Mouse (Mus musculus) MEL (cell line): ENCODE results near the gene Noa1. TPM values are rescaled to one million over a fixed set of nuclear protein-coding genes. Genes with fewer than 3 reads are reported as not detected.

Source experiments
- DNase-seq: peaks from one replicate; pipeline ENCODE4 v3.0.0; 2011; ENCODE audit warnings: low read depth, low spot score
- H3K27ac ChIP-seq: 2 replicates; pipeline ENCODE4 v1.5.1; 2012; ENCODE audit warnings: low read depth, mild to moderate bottlenecking, control low read depth, low read length, moderate library complexity; ENCODE audit not compliant: control insufficient read depth
- H3K27me3 ChIP-seq, 2 experiments: fragments of 150-350 bp in 1 of 2; sonication (generic) in 1 of 2; 2 replicates each; pipeline ENCODE4 v1.6.1; 2012; ENCODE audit warnings: low read length in 2 of 2, mild to moderate bottlenecking in 2 of 2, improper control_type of control experiment in 1 of 2, moderate library complexity in 1 of 2; ENCODE audit not compliant: insufficient read depth in 2 of 2, control insufficient read depth in 1 of 2
- H3K36me3 ChIP-seq, 2 experiments: 2 replicates each; pipeline ENCODE4 v1.6.1; 2012 to 2014; ENCODE audit warnings: low read length in 2 of 2, improper control_type of control experiment in 1 of 2, inconsistent platforms in 1 of 2, mild to moderate bottlenecking in 1 of 2; ENCODE audit not compliant: insufficient read depth in 2 of 2, control insufficient read depth in 1 of 2
- H3K4me1 ChIP-seq, 2 experiments: fragments of 150-350 bp in 1 of 2; sonication (generic) in 1 of 2; 2 replicates each; pipeline ENCODE4 v1.6.1; 2012; ENCODE audit warnings: low read length in 2 of 2, improper control_type of control experiment in 1 of 2, mild to moderate bottlenecking in 1 of 2; ENCODE audit not compliant: insufficient read depth in 2 of 2, control insufficient read depth in 1 of 2
- H3K4me3 ChIP-seq, 2 experiments: fragments of 150-350 bp in 1 of 2; sonication (generic) in 1 of 2; 2 replicates each; pipeline ENCODE4 v1.5.1; 2012; ENCODE audit warnings: low read depth in 2 of 2, low read length in 2 of 2, mild to moderate bottlenecking in 2 of 2, moderate library complexity in 2 of 2, control low read depth in 1 of 2, improper control_type of control experiment in 1 of 2; ENCODE audit not compliant: control insufficient read depth in 1 of 2, insufficient read depth in 1 of 2
- H3K79me2 ChIP-seq: 2 replicates; pipeline ENCODE4 v1.6.1; 2012; ENCODE audit warnings: mild to moderate bottlenecking, low read length, moderate library complexity; ENCODE audit not compliant: control insufficient read depth, poor library complexity, insufficient read depth
- H3K9ac ChIP-seq: 2 replicates; pipeline ENCODE4 v1.6.1; 2012; ENCODE audit warnings: low read depth, mild to moderate bottlenecking, control low read depth, low read length, moderate library complexity; ENCODE audit not compliant: control insufficient read depth, poor library complexity, severe bottlenecking
- H3K9me3 ChIP-seq: fragments of 150-350 bp; sonication (generic); replicated peaks from 2 replicates; pipeline ENCODE4 v1.6.1; 2012; ENCODE audit warnings: mild to moderate bottlenecking, low read length, improper control_type of control experiment, moderate library complexity; ENCODE audit not compliant: insufficient read depth
- BHLHE40 ChIP-seq: IDR thresholded peaks from 2 replicates; pipeline ENCODE4 v1.6.1; 2012; ENCODE audit warnings: low read depth, mild to moderate bottlenecking, inconsistent platforms, low read length, improper control_type of control experiment, borderline replicate concordance
- CHD1 ChIP-seq: IDR thresholded peaks from 2 replicates; pipeline ENCODE4 v1.6.1; 2012; ENCODE audit warnings: low read depth, mild to moderate bottlenecking, inconsistent platforms, low read length, improper control_type of control experiment
- CHD2 ChIP-seq: IDR thresholded peaks from 2 replicates; pipeline ENCODE4 v1.6.1; 2011; ENCODE audit warnings: low read length, improper control_type of control experiment
- CTCF ChIP-seq, 3 experiments: IDR thresholded peaks in 2 of 3; conservative IDR thresholded peaks in 1 of 3; 2 replicates each; pipeline ENCODE4 v1.5.1; 2011 to 2012; ENCODE audit warnings: low read length in 3 of 3, low read depth in 2 of 3, mild to moderate bottlenecking in 2 of 3, improper control_type of control experiment in 1 of 3, inconsistent platforms in 1 of 3, mixed read lengths in 1 of 3, moderate library complexity in 1 of 3; ENCODE audit not compliant: control insufficient read depth in 1 of 3, insufficient read depth in 1 of 3, poor library complexity in 1 of 3, severe bottlenecking in 1 of 3
- E2F4 ChIP-seq: IDR thresholded peaks from 2 replicates; pipeline ENCODE4 v1.6.1; 2011; ENCODE audit warnings: low read depth, low read length, improper control_type of control experiment, borderline replicate concordance
- ELF1 ChIP-seq: IDR thresholded peaks from 2 replicates; pipeline ENCODE4 v1.6.1; 2014; ENCODE audit warnings: low read depth, mild to moderate bottlenecking, inconsistent platforms, low read length, improper control_type of control experiment, moderate library complexity
- EP300 ChIP-seq, 2 experiments: IDR thresholded peaks; 2 replicates each; pipeline ENCODE4 v1.6.1; 2011; ENCODE audit warnings: improper control_type of control experiment in 2 of 2, low read length in 2 of 2, low read depth in 1 of 2, mild to moderate bottlenecking in 1 of 2
- GABPA ChIP-seq: IDR thresholded peaks from 2 replicates; pipeline ENCODE4 v1.6.1; 2012; ENCODE audit warnings: low read depth, mild to moderate bottlenecking, inconsistent platforms, low read length, improper control_type of control experiment, moderate library complexity
- GATA1 ChIP-seq: IDR thresholded peaks from 2 replicates; pipeline ENCODE4 v1.6.1; 2011; ENCODE audit warnings: low read depth, low read length, improper control_type of control experiment
- HCFC1 ChIP-seq: IDR thresholded peaks from 2 replicates; pipeline ENCODE4 v1.6.1; 2012; ENCODE audit warnings: low read depth, mild to moderate bottlenecking, inconsistent platforms, low read length, improper control_type of control experiment, moderate library complexity
- JUND ChIP-seq: IDR thresholded peaks from 2 replicates; pipeline ENCODE4 v1.6.1; 2011; ENCODE audit warnings: low read depth, mild to moderate bottlenecking, improper control_type of control experiment, low read length
- KAT2A ChIP-seq: conservative IDR thresholded peaks from 2 replicates; pipeline ENCODE4 v1.6.1; 2012; ENCODE audit warnings: low read depth, low read length, improper control_type of control experiment, inconsistent platforms
- MAFK ChIP-seq: IDR thresholded peaks from 2 replicates; pipeline ENCODE4 v1.6.1; 2011; ENCODE audit warnings: low read depth, mild to moderate bottlenecking, low read length, improper control_type of control experiment, borderline replicate concordance
- MAX ChIP-seq: IDR thresholded peaks from 2 replicates; pipeline ENCODE4 v1.6.1; 2011; ENCODE audit warnings: low read length, improper control_type of control experiment
- MAZ ChIP-seq: IDR thresholded peaks from 2 replicates; pipeline ENCODE4 v1.6.1; 2012; ENCODE audit warnings: low read depth, mild to moderate bottlenecking, inconsistent platforms, low read length, improper control_type of control experiment
- MEF2A ChIP-seq: IDR thresholded peaks from 2 replicates; pipeline ENCODE4 v1.6.1; 2014; ENCODE audit warnings: low read depth, mild to moderate bottlenecking, inconsistent platforms, low read length, improper control_type of control experiment; ENCODE audit not compliant: poor library complexity, insufficient replicate concordance, severe bottlenecking; ENCODE audit errors: extremely low read depth
- MXI1 ChIP-seq: IDR thresholded peaks from 2 replicates; pipeline ENCODE4 v1.6.1; 2011; ENCODE audit warnings: mild to moderate bottlenecking, low read depth, low read length, improper control_type of control experiment
- MYB ChIP-seq: IDR thresholded peaks from 2 replicates; pipeline ENCODE4 v1.6.1; 2011; ENCODE audit warnings: mild to moderate bottlenecking, low read depth, low read length, improper control_type of control experiment
- MYC ChIP-seq: IDR thresholded peaks from 2 replicates; pipeline ENCODE4 v1.6.1; 2011; ENCODE audit warnings: low read depth, mild to moderate bottlenecking, low read length, improper control_type of control experiment, moderate library complexity
- NELFE ChIP-seq: IDR thresholded peaks from 2 replicates; pipeline ENCODE4 v1.6.1; 2011; ENCODE audit warnings: low read depth, low read length, improper control_type of control experiment
- NRF1 ChIP-seq: IDR thresholded peaks from 2 replicates; pipeline ENCODE4 v1.6.1; 2014; ENCODE audit warnings: low read depth, mild to moderate bottlenecking, inconsistent platforms, low read length, improper control_type of control experiment, moderate library complexity; ENCODE audit not compliant: poor library complexity, insufficient read depth, severe bottlenecking
- POLR2A ChIP-seq, 2 experiments: IDR thresholded peaks; 2 replicates each; pipeline ENCODE4 v1.6.1; 2011 to 2012; ENCODE audit warnings: low read length in 2 of 2, mild to moderate bottlenecking in 2 of 2, control low read depth in 1 of 2, improper control_type of control experiment in 1 of 2, low read depth in 1 of 2, moderate library complexity in 1 of 2; ENCODE audit not compliant: control insufficient read depth in 1 of 2, insufficient read depth in 1 of 2, poor library complexity in 1 of 2
- POLR2AphosphoS2 ChIP-seq: IDR thresholded peaks from 2 replicates; pipeline ENCODE4 v1.6.1; 2011; ENCODE audit warnings: low read length, improper control_type of control experiment
- RAD21 ChIP-seq: IDR thresholded peaks from 2 replicates; pipeline ENCODE4 v1.6.1; 2011; ENCODE audit warnings: mild to moderate bottlenecking, low read depth, low read length, improper control_type of control experiment
- RCOR1 ChIP-seq: IDR thresholded peaks from 2 replicates; pipeline ENCODE4 v1.6.1; 2012; ENCODE audit warnings: low read depth, mild to moderate bottlenecking, inconsistent platforms, low read length, improper control_type of control experiment
- SIN3A ChIP-seq: IDR thresholded peaks from 2 replicates; pipeline ENCODE4 v1.6.1; 2012; ENCODE audit warnings: low read length, improper control_type of control experiment, inconsistent platforms
- SMC3 ChIP-seq: IDR thresholded peaks from 2 replicates; pipeline ENCODE4 v1.6.1; 2011; ENCODE audit warnings: low read depth, low read length, improper control_type of control experiment
- TAL1 ChIP-seq: IDR thresholded peaks from 2 replicates; pipeline ENCODE4 v1.6.1; 2012; ENCODE audit warnings: mild to moderate bottlenecking, inconsistent platforms, low read length, moderate library complexity, mixed read lengths
- TBP ChIP-seq: IDR thresholded peaks from 2 replicates; pipeline ENCODE4 v1.8.0; 2011; ENCODE audit warnings: low read depth, low read length, improper control_type of control experiment
- TCF12 ChIP-seq: IDR thresholded peaks from 2 replicates; pipeline ENCODE4 v1.6.1; 2014; ENCODE audit warnings: low read depth, mild to moderate bottlenecking, inconsistent platforms, low read length, improper control_type of control experiment, moderate library complexity
- UBTF ChIP-seq: IDR thresholded peaks from 2 replicates; pipeline ENCODE4 v1.6.1; 2012; ENCODE audit warnings: low read depth, mild to moderate bottlenecking, inconsistent platforms, low read length, improper control_type of control experiment, moderate library complexity, borderline replicate concordance; ENCODE audit not compliant: insufficient read depth
- USF1 ChIP-seq: IDR thresholded peaks from 2 replicates; pipeline ENCODE4 v1.6.1; 2014; ENCODE audit warnings: low read depth, mild to moderate bottlenecking, inconsistent platforms, low read length, improper control_type of control experiment, moderate library complexity
- USF2 ChIP-seq, 2 experiments: IDR thresholded peaks; 2 replicates each; pipeline ENCODE4 v1.6.1; 2011 to 2012; ENCODE audit warnings: improper control_type of control experiment in 2 of 2, low read length in 2 of 2, borderline replicate concordance in 1 of 2, inconsistent platforms in 1 of 2, low read depth in 1 of 2, mild to moderate bottlenecking in 1 of 2; ENCODE audit not compliant: insufficient read depth in 1 of 2
- ZC3H11A ChIP-seq: IDR thresholded peaks from 2 replicates; pipeline ENCODE4 v1.6.1; 2012; ENCODE audit warnings: low read depth, mild to moderate bottlenecking, inconsistent platforms, low read length, improper control_type of control experiment
- ZKSCAN1 ChIP-seq: IDR thresholded peaks from 2 replicates; pipeline ENCODE4 v1.6.1; 2012; ENCODE audit warnings: low read depth, mild to moderate bottlenecking, inconsistent platforms, low read length, improper control_type of control experiment, moderate library complexity
- ZMIZ1 ChIP-seq: IDR thresholded peaks from 2 replicates; pipeline ENCODE4 v1.6.1; 2012; ENCODE audit warnings: low read depth, mild to moderate bottlenecking, inconsistent platforms, low read length, improper control_type of control experiment, moderate library complexity
- ZNF384 ChIP-seq: IDR thresholded peaks from 2 replicates; pipeline ENCODE4 v1.6.1; 2012; ENCODE audit warnings: low read depth, mild to moderate bottlenecking, inconsistent platforms, low read length, improper control_type of control experiment
- polyA plus RNA-seq, 2 experiments: library from polyadenylated mRNA; stranded (reverse) in 1 of 2; unstranded in 1 of 2; fragments of >175 nt in 1 of 2; fragments of >200 nt in 1 of 2; gene quantifications; 2 replicates each; pipeline versions ENCODE4 v1.2.1 to v1.2.4; 2012; ENCODE audit warnings: low replicate concordance in 2 of 2, low read depth in 1 of 2; ENCODE audit not compliant: insufficient read length in 2 of 2, insufficient read depth in 1 of 2, missing spikeins in 1 of 2
- total RNA-seq: library from RNA; depleted of rRNA; stranded (reverse); fragments of 300-350 nt; gene quantifications from 2 replicates; pipeline ENCODE4 v1.2.3, GENCODE M21; 2012

The Noa1 gene
- total and polyA plus RNA-seq, 3 experiments = 52.4 to 265 (median 96.2) TPM

- Histone ChIP-seq H3K9me3 (no peaks in the 10 kb centered on the region), H3K9ac (peak within 1 kb of the TSS; percentile 89), H3K27me3 (no peaks in the 10 kb centered on the region), H3K27ac (peak within 1 kb of the TSS; percentile 85), H3K4me3 (peak within 1 kb of the TSS; percentile 89 to 93), H3K4me1 (peaks cover 3 to 12% of the 10 kb centered on the region in 2 experiments; a peak in 3 of 4 replicates), H3K36me3 (peaks cover 10 to 19% of the 10 kb centered on the region in 2 experiments), H3K79me2 (peaks cover 42% of the 10 kb centered on the region)
- peak; percentile 95 for DNase-seq
- TF ChIP-seq POLR2A (IDR thresholded peaks at IDR 0.05; ENCODE audit: control insufficient read depth in 1 of 2, insufficient read depth in 1 of 2, low read depth in 1 of 2, low read length in 2 of 2, poor library complexity in 1 of 2) = peak; percentile 62 to 68
- no peak for TF ChIP-seq MYB
- no peak for TF ChIP-seq ELF1
- TF ChIP-seq CHD1 = peak; percentile 83; the same call in 1 of the 2 replicates
- TF ChIP-seq EP300 (IDR thresholded peaks at IDR 0.05; ENCODE audit: low read depth in 1 of 2, low read length in 2 of 2) = no peak
- TF ChIP-seq USF1 = no peak
- no peak for TF ChIP-seq JUND
- TF ChIP-seq TCF12 = 0 out of 2 replicates have a peak, but pooled peaks have one; percentile 7
- peak; percentile 32; the same call in 1 of the 2 replicates for TF ChIP-seq POLR2AphosphoS2
- TF ChIP-seq MAX = peak; percentile 73
- TF ChIP-seq E2F4 = no peak
- no peak for TF ChIP-seq GATA1
- TF ChIP-seq CTCF (IDR thresholded peaks at IDR 0.05 in 2 of 3, conservative IDR thresholded peaks at IDR 0.05 in 1 of 3; ENCODE audit: control insufficient read depth in 1 of 3, insufficient read depth in 1 of 3, low read depth in 2 of 3, low read length in 3 of 3, poor library complexity in 1 of 3, severe bottlenecking in 1 of 3) = no peak
- peak; percentile 63 for TF ChIP-seq NELFE
- TF ChIP-seq SIN3A = peak; percentile 85
- TF ChIP-seq MEF2A = no peak
- no peak for TF ChIP-seq USF2 (IDR thresholded peaks at IDR 0.05; ENCODE audit: borderline replicate concordance in 1 of 2, insufficient read depth in 1 of 2, low read depth in 1 of 2, low read length in 2 of 2)
- TF ChIP-seq NRF1 = peak; percentile 54
- no peak for TF ChIP-seq GABPA
- no peak for TF ChIP-seq RAD21
- TF ChIP-seq KAT2A = no peak
- TF ChIP-seq BHLHE40 = peak; percentile 80
- TF ChIP-seq MAFK = no peak
- no peak for TF ChIP-seq ZNF384
- TF ChIP-seq ZC3H11A = no peak
- TF ChIP-seq ZMIZ1 = peak; percentile 69
- TF ChIP-seq MAZ = no peak
- TF ChIP-seq RCOR1 = 0 out of 2 replicates have a peak, but pooled peaks have one; percentile 18
- no peak for TF ChIP-seq TAL1
- TF ChIP-seq HCFC1 = peak; percentile 30; the same call in 1 of the 2 replicates
- TF ChIP-seq SMC3 = no peak
- TF ChIP-seq MYC = peak; percentile 59; the same call in 1 of the 2 replicates
- TF ChIP-seq TBP = no peak
- TF ChIP-seq UBTF = no peak
- TF ChIP-seq MXI1 = peak; percentile 91
- no peak for TF ChIP-seq CHD2
- TF ChIP-seq ZKSCAN1 = no peak
Measured at GRCm38 (mm10) chr5:77265081-77265670, 44.7 kb downstream of the Noa1 start, which contains the start of gene Rest. TSS of gene Rest (plus strand) at chr5:77265491.
